Mouse (Mus musculus): ENCODE results near the gene Cenpa.
"Not testable (repeated sequence)": the region's sequence is repeated elsewhere in the genome, so short reads cannot be mapped to it uniquely, and the experiment has no call there.

The Cenpa gene

GRCm38 (mm10) chr5:30679593-30679992 lies 13.0 kb downstream of the Cenpa start:
- no peak for DNase-seq (ENCODE audit: low read depth, low spot score)

GRCm38 (mm10) chr5:30681970-30682369 lies 15.4 kb downstream of the Cenpa start:
- DNase-seq (ENCODE audit: low read depth, low spot score), result no peak

- DNase-seq (ENCODE audit: low read depth, low spot score), result no peak
Observed at GRCm38 (mm10) chr5:30682967-30683600, 16.5 kb downstream of the Cenpa start.

- DNase-seq (ENCODE audit: low read depth, low spot score), result no peak
Observed at GRCm38 (mm10) chr5:30683993-30684392, 17.4 kb downstream of the Cenpa start.

- DNase-seq (ENCODE audit: low read depth, low spot score), result no peak
Observed at GRCm38 (mm10) chr5:30686781-30687180, 20.2 kb downstream of the Cenpa start.

- DNase-seq (ENCODE audit: low read depth, low spot score), result no peak
Observed at GRCm38 (mm10) chr5:30700361-30701000, 33.9 kb downstream of the Cenpa start.

GRCm38 (mm10) chr5:30701373-30701772 lies 34.8 kb downstream of the Cenpa start:
- not testable (repeated sequence) for DNase-seq (ENCODE audit: low read depth, low spot score)

- DNase-seq (ENCODE audit: low read depth, low spot score), result no peak
Observed at GRCm38 (mm10) chr5:30701866-30702265, 35.3 kb downstream of the Cenpa start.

- DNase-seq (ENCODE audit: low read depth, low spot score), result peak; percentile 92
Observed at GRCm38 (mm10) chr5:30709744-30710383, 43.3 kb downstream of the Cenpa start.

GRCm38 (mm10) chr5:30710486-30710885 lies 43.9 kb downstream of the Cenpa start:
- no peak for DNase-seq (ENCODE audit: low read depth, low spot score)

GRCm38 (mm10) chr5:30711147-30712001 lies 44.8 kb downstream of the Cenpa start, which contains the start of gene Dpysl5:
Gene Dpysl5 (plus strand): TSS chr5:30711564.
- peak; percentile 79 for DNase-seq (ENCODE audit: low read depth, low spot score)

- DNase-seq (ENCODE audit: low read depth, low spot score), result no peak
Observed at GRCm38 (mm10) chr5:30712002-30712390, 45.4 kb downstream of the Cenpa start.

GRCm38 (mm10) chr5:30712441-30713298 lies 46.1 kb downstream of the Cenpa start:
- peak; percentile 18 for DNase-seq (ENCODE audit: low read depth, low spot score)

- DNase-seq (ENCODE audit: low read depth, low spot score), result peak; percentile 4
Observed at GRCm38 (mm10) chr5:30713299-30713675, 46.7 kb downstream of the Cenpa start.

GRCm38 (mm10) chr5:30713691-30714090 lies 47.1 kb downstream of the Cenpa start:
- peak; percentile 5 for DNase-seq (ENCODE audit: low read depth, low spot score)

GRCm38 (mm10) chr5:30716311-30716710 lies 49.7 kb downstream of the Cenpa start:
- no peak for DNase-seq (ENCODE audit: low read depth, low spot score)

- no peak for DNase-seq (ENCODE audit: low read depth, low spot score)
Observed at GRCm38 (mm10) chr5:30717506-30717905, 50.9 kb downstream of the Cenpa start.

GRCm38 (mm10) chr5:30717991-30718703 lies 51.6 kb downstream of the Cenpa start:
- DNase-seq (ENCODE audit: low read depth, low spot score), result no peak

GRCm38 (mm10) chr5:30721935-30722334 lies 55.4 kb downstream of the Cenpa start:
- DNase-seq (ENCODE audit: low read depth, low spot score), result no peak

All from forelimb bud, embryonic 11.5 days (tissue).